Mouse (Mus musculus) CH12.LX (cell line): Measurements from ENCODE around the gene Fgf12. TPM values are rescaled to one million over a fixed set of nuclear protein-coding genes. Genes with fewer than 3 reads are reported as not detected.

Experiments used
- DNase-seq: peaks from one replicate; pipeline ENCODE4 v3.0.0-alpha.2; 2013; ENCODE audit errors: extremely low read depth
- H3K27ac ChIP-seq: 2 replicates; pipeline ENCODE4 v1.5.1; 2012; ENCODE audit warnings: low read depth, mild to moderate bottlenecking, control low read depth, moderate library complexity; ENCODE audit not compliant: insufficient read depth
- H3K27me3 ChIP-seq: replicated peaks from 2 replicates; pipeline ENCODE3; 2012; ENCODE audit warnings: inconsistent platforms
- H3K36me3 ChIP-seq, 2 experiments: replicated peaks in 1 of 2; 2 replicates each; pipeline versions ENCODE3 to v1.6.1; 2012; ENCODE audit warnings: inconsistent platforms in 1 of 2, low read length in 1 of 2, mild to moderate bottlenecking in 1 of 2, mixed read lengths in 1 of 2, moderate library complexity in 1 of 2; ENCODE audit not compliant: control insufficient read depth in 1 of 2, insufficient read depth in 1 of 2
- H3K4me1 ChIP-seq, 2 experiments: 2 replicates each; pipeline ENCODE4 v1.6.1; 2012; ENCODE audit warnings: inconsistent platforms in 1 of 2, moderate library complexity in 1 of 2; ENCODE audit not compliant: insufficient read depth in 2 of 2, control insufficient read depth in 1 of 2
- H3K4me2 ChIP-seq: 2 replicates; pipeline ENCODE4 v1.6.1; 2012; ENCODE audit warnings: low read depth, mild to moderate bottlenecking, control low read depth; ENCODE audit not compliant: poor library complexity, insufficient read depth, severe bottlenecking
- H3K4me3 ChIP-seq, 3 experiments: fragments of 150-350 bp in 1 of 3; sonication (generic) in 1 of 3; replicated peaks in 1 of 3; 2 replicates each; pipeline versions ENCODE3 to v1.5.1; 2011 to 2012; ENCODE audit warnings: low read depth in 2 of 3, low read length in 2 of 3, mild to moderate bottlenecking in 2 of 3, moderate library complexity in 2 of 3, control low read depth in 1 of 3, improper control_type of control experiment in 1 of 3, inconsistent platforms in 1 of 3, mixed read lengths in 1 of 3; ENCODE audit not compliant: poor library complexity in 1 of 3
- H3K79me2 ChIP-seq: replicated peaks from 2 replicates; pipeline ENCODE4 v1.6.1; 2012; ENCODE audit warnings: mild to moderate bottlenecking, moderate library complexity; ENCODE audit not compliant: control insufficient read depth, poor library complexity, insufficient read depth, severe bottlenecking; ENCODE audit errors: extremely low read depth
- H3K9ac ChIP-seq: 2 replicates; pipeline ENCODE4 v1.6.1; 2012; ENCODE audit warnings: low read depth, mild to moderate bottlenecking, control low read depth, moderate library complexity; ENCODE audit not compliant: insufficient read depth
- H3K9me3 ChIP-seq: replicated peaks from 2 replicates; pipeline ENCODE3; 2012; ENCODE audit warnings: low read length, inconsistent platforms, mixed read lengths
- CTCF ChIP-seq, 2 experiments: IDR thresholded peaks in 1 of 2; conservative IDR thresholded peaks in 1 of 2; 2 replicates each; pipeline ENCODE4 v1.5.1; 2011 to 2012; ENCODE audit warnings: low read depth in 2 of 2, low read length in 2 of 2, improper control_type of control experiment in 1 of 2, inconsistent platforms in 1 of 2, mild to moderate bottlenecking in 1 of 2, moderate library complexity in 1 of 2
- E2F4 ChIP-seq: IDR thresholded peaks from 2 replicates; pipeline ENCODE4 v1.6.1; 2011; ENCODE audit warnings: low read depth, low read length, improper control_type of control experiment; ENCODE audit not compliant: insufficient replicate concordance
- ELF1 ChIP-seq: IDR thresholded peaks from 2 replicates; pipeline ENCODE4 v1.6.1; 2014; ENCODE audit warnings: low read depth, mild to moderate bottlenecking, inconsistent platforms, low read length, improper control_type of control experiment
- GABPA ChIP-seq: IDR thresholded peaks from 2 replicates; pipeline ENCODE4 v1.6.1; 2012; ENCODE audit warnings: low read depth, low read length, improper control_type of control experiment, inconsistent platforms; ENCODE audit not compliant: insufficient replicate concordance
- JUN ChIP-seq: IDR thresholded peaks from 2 replicates; pipeline ENCODE4 v1.6.1; 2011; ENCODE audit warnings: low read depth, mild to moderate bottlenecking, low read length, improper control_type of control experiment, moderate library complexity; ENCODE audit not compliant: insufficient read depth
- JUND ChIP-seq: conservative IDR thresholded peaks from 2 replicates; pipeline ENCODE4 v1.6.1; 2011; ENCODE audit warnings: low read depth, low read length, improper control_type of control experiment
- KAT2A ChIP-seq: IDR thresholded peaks from 2 replicates; pipeline ENCODE4 v1.6.1; 2012; ENCODE audit warnings: low read length, improper control_type of control experiment, inconsistent platforms; ENCODE audit not compliant: insufficient replicate concordance
- MAFK ChIP-seq: IDR thresholded peaks from 2 replicates; pipeline ENCODE4 v1.6.1; 2011; ENCODE audit warnings: low read length, improper control_type of control experiment; ENCODE audit not compliant: insufficient replicate concordance
- MAX ChIP-seq: IDR thresholded peaks from 2 replicates; pipeline ENCODE4 v1.6.1; 2011; ENCODE audit warnings: low read length, improper control_type of control experiment
- MAZ ChIP-seq: IDR thresholded peaks from 2 replicates; pipeline ENCODE4 v1.6.1; 2012; ENCODE audit warnings: low read depth, mild to moderate bottlenecking, inconsistent platforms, low read length, improper control_type of control experiment, moderate library complexity
- MXI1 ChIP-seq: IDR thresholded peaks from 2 replicates; pipeline ENCODE4 v1.6.1; 2011; ENCODE audit warnings: mild to moderate bottlenecking, low read depth, low read length, improper control_type of control experiment
- MYC ChIP-seq: IDR thresholded peaks from 2 replicates; pipeline ENCODE4 v1.6.1; 2011; ENCODE audit warnings: low read depth, mild to moderate bottlenecking, improper control_type of control experiment, low read length
- NRF1 ChIP-seq: IDR thresholded peaks from 2 replicates; pipeline ENCODE4 v1.6.1; 2014; ENCODE audit warnings: low read depth, mild to moderate bottlenecking, inconsistent platforms, low read length, improper control_type of control experiment, moderate library complexity
- PAX5 ChIP-seq: IDR thresholded peaks from 2 replicates; pipeline ENCODE4 v1.6.1; 2012; ENCODE audit warnings: low read length, inconsistent platforms, mixed read lengths
- RCOR1 ChIP-seq: conservative IDR thresholded peaks from 2 replicates; pipeline ENCODE4 v1.6.1; 2012; ENCODE audit warnings: low read depth, mild to moderate bottlenecking, inconsistent platforms, low read length, improper control_type of control experiment
- SMC3 ChIP-seq: IDR thresholded peaks from 2 replicates; pipeline ENCODE4 v1.6.1; 2011; ENCODE audit warnings: low read depth, low read length, improper control_type of control experiment
- TBP ChIP-seq: conservative IDR thresholded peaks from 2 replicates; pipeline ENCODE4 v1.6.1; 2011; ENCODE audit warnings: low read depth, low read length, improper control_type of control experiment
- USF1 ChIP-seq: IDR thresholded peaks from 2 replicates; pipeline ENCODE4 v1.6.1; 2014; ENCODE audit warnings: low read depth, mild to moderate bottlenecking, inconsistent platforms, low read length, improper control_type of control experiment
- ZC3H11A ChIP-seq: IDR thresholded peaks from 2 replicates; pipeline ENCODE4 v1.6.1; 2012; ENCODE audit warnings: low read depth, mild to moderate bottlenecking, inconsistent platforms, low read length, improper control_type of control experiment
- ZMIZ1 ChIP-seq: IDR thresholded peaks from 2 replicates; pipeline ENCODE4 v1.6.1; 2012; ENCODE audit warnings: low read depth, mild to moderate bottlenecking, inconsistent platforms, low read length, improper control_type of control experiment
- dilution Hi-C: fragments of 300-500 bp; cut with MboI; formaldehyde crosslinking; loops from 2 replicates; pipeline ENCODE4 v1.14.3; 2020; ENCODE audit warnings: low sequenced_read_pairs; ENCODE audit not compliant: extremely low pct_unique_long_range_greater_than_20kb, extremely low pct_ligation_motif_present
- in situ Hi-C: fragments of 300-500 bp; cut with MboI; formaldehyde crosslinking; loops from 3 replicates; pipeline ENCODE4 v1.14.3; 2019; ENCODE audit warnings: low sequenced_read_pairs, low pct_ligation_motif_present, low pct_unique_long_range_greater_than_20kb, mixed read lengths
- polyA plus RNA-seq: library from polyadenylated mRNA; unstranded; fragments of >175 nt; gene quantifications from 2 replicates; pipeline ENCODE4 v1.2.1, GENCODE M21; 2012; ENCODE audit warnings: low read depth; ENCODE audit not compliant: insufficient read length
- total RNA-seq, 2 experiments: library from RNA; depleted of rRNA; stranded (reverse); fragments of 300-350 nt in 1 of 2; fragments of >200 nt in 1 of 2; gene quantifications; 2 replicates each; pipeline ENCODE4 v1.2.3; 2012 to 2014

Fgf12 gene
- total and polyA plus RNA-seq, 3 experiments: not detected

DNA sequence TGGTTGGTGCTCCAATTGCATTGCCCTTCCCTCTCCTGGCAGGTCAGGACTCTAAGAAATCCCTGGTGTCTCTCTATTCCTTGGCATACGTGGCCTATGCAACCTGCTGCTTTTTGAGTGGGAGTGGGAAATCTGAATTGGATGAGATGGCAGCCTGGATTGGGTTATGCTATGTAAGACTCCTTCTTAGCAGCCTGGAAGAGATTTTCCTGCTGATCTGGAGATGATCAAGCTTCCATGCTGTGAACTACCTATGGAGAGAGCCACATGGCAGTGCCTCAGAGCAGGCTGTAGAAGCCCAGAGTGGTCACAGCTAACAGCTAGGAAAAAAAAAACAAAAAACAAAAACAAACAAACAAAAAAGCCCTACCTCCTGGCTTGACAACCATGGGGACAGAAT is 277.3 kb downstream of the Fgf12 start:
- Histone ChIP-seq H3K36me3 (no peaks in the 10 kb centered on the region), H3K79me2 (no peaks in the 10 kb centered on the region), H3K4me1 (peaks cover 0 to 2% of the 10 kb centered on the region in 2 experiments; a peak in 1 of 4 replicates), H3K9ac (no peak overlapping the region), H3K4me2 (no peak overlapping the region), H3K9me3 (no peaks in the 10 kb centered on the region), H3K27me3 (no peaks in the 10 kb centered on the region), H3K4me3 (no peak overlapping the region), H3K27ac (no peak overlapping the region)
- no peak for TF ChIP-seq MAX
- no peak for TF ChIP-seq CTCF (conservative IDR thresholded peaks at IDR 0.05 in 1 of 2, IDR thresholded peaks at IDR 0.05 in 1 of 2; ENCODE audit: low read depth in 2 of 2, low read length in 2 of 2)
- no peak for TF ChIP-seq USF1
- TF ChIP-seq SMC3: no peak
- no peak for TF ChIP-seq JUN
- in situ Hi-C loops: loop anchor here (25.0 kb wide), 1 partner anchor 1013 kb away; no protein-coding TSS in a partner anchor
- dilution Hi-C loops: no loop called here
- no peak for DNase-seq

DNA sequence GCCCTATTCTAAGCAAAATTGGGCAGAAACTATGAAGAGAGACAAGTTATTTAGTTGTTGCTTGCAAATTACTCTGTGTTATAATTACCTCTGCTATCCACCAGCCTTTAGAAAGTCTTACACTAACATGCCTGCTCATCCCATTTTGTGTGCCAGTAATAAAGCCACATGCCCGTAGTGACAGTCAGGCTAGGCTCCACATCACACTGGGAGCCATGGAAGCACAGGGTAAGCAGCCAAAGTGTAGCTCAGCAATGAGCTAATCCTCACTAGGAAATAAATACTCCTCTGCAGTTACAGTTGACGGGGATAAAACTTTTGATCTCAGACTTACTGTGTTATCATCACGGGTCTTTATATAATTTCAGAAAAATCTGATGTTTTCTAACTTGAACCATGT is 298.0 kb downstream of the Fgf12 start:
- H3K9ac ChIP-seq: no peak overlapping the region
- no peaks in the 10 kb centered on the region for H3K4me1 ChIP-seq
- H3K36me3 ChIP-seq: no peaks in the 10 kb centered on the region
- TF ChIP-seq MAX: no peak
- no peak for TF ChIP-seq MAFK
- no peak for TF ChIP-seq JUN
- TF ChIP-seq GABPA: no peak
- no peak for TF ChIP-seq JUND
- TF ChIP-seq MXI1: no peak
- TF ChIP-seq PAX5: no peak
- no peak for TF ChIP-seq ZC3H11A
- TF ChIP-seq E2F4: no peak
- no peak for TF ChIP-seq RCOR1
- TF ChIP-seq MAZ: no peak
- no peak for TF ChIP-seq MYC
- no peak overlapping the region for H3K4me2 ChIP-seq
- no peak overlapping the region for H3K4me3 ChIP-seq
- H3K79me2 ChIP-seq: no peaks in the 10 kb centered on the region
- dilution Hi-C loops: no loop called here
- in situ Hi-C loops: no loop called here
- H3K27me3 ChIP-seq: no peaks in the 10 kb centered on the region
- H3K9me3 ChIP-seq: no peaks in the 10 kb centered on the region
- no peak for DNase-seq
- no peak overlapping the region for H3K27ac ChIP-seq

DNA sequence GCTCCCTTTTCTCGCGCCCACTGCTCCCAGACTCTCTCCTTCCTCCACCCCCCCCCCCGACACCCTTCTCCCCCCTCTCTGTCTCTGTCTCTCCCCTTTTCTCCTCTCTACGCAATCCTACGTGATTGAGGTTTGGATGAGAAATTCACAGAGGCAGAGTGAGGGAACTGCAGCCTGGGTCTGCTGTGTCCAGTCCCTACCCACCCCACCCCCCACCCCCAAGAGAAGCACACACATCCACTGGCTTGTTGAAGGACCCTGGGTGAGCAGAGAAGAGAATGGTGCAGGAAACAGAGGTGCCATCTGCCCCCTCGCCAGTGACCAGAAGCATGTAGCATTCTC is 305.8 kb downstream of the Fgf12 start:
- H3K4me3 ChIP-seq: no peak overlapping the region
- H3K27me3 ChIP-seq: no peaks in the 10 kb centered on the region
- H3K9ac ChIP-seq: no peak overlapping the region
- H3K36me3 ChIP-seq: no peaks in the 10 kb centered on the region
- H3K4me2 ChIP-seq: no peak overlapping the region
- peaks cover 20% of the 10 kb centered on the region for H3K9me3 ChIP-seq
- no peak for DNase-seq
- H3K79me2 ChIP-seq: no peaks in the 10 kb centered on the region
- H3K4me1 ChIP-seq: no peaks in the 10 kb centered on the region
- TF ChIP-seq TBP (no peak), ELF1 (no peak), ZMIZ1 (no peak), MXI1 (no peak), NRF1 (no peak), MAFK (no peak), GABPA (no peak), KAT2A (no peak), MYC (no peak)
- no peak overlapping the region for H3K27ac ChIP-seq
- in situ Hi-C loops: no loop called here
- dilution Hi-C loops: no loop called here
